Mouse (Mus musculus) spleen, postnatal 10 days (tissue): Measurements from ENCODE around the gene Mcrs1.

Experiments used
- DNase-seq, 2 experiments: peaks; one replicate each; pipeline ENCODE4 v3.0.0; 2021 to 2022; ENCODE audit warnings: low spot score in 2 of 2

Gene Mcrs1

DNA sequence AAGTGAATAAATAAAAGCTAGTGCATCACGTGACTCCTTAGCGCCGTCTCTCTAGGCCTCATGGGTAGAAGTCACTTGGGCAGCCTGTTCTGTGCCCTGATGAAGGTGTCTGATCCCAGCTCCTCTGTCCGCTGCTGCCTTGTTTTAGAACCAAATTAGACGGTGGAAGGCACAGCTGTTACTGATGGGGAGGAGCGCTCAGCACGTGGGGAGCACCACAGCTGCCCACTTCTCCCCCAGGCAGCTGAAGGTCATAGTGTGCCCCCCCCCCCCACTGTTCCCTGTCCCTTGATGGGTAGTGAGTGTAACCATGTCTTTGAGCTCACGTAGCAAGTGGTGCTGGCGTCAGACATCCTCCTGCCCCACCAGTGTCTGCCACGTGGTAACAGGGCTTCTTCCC lies 38.6 kb downstream of the Mcrs1 start:
- no peak for DNase-seq

- no peak for DNase-seq
These were observed 45.8 kb downstream of the Mcrs1 start for GRCm38 (mm10) chr15:99205959-99206358.

GRCm38 (mm10) chr15:99198761-99199160 lies 53.0 kb downstream of the Mcrs1 start:
- peak in 1 of 2 experiments; percentile 46 for DNase-seq

DNA sequence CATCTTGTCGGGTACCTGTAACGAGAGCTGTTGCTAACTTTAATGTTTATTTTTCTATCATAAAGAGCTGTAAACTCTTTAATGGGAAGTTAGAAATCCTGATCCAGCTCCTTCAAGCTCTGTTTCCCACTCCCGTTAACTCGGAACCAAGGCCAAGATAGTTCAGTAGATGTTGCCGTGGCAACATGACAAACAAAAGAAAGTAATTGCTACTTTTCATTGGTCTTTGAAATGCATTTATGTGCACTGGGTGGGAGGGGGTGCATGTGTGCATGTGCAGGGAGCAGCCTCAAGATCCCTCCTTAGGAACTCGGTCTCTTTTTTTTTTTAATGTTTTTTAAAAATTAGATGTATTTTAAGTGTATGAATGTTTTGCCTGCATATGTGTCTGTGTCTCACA lies 56.7 kb downstream of the Mcrs1 start:
- no peak for DNase-seq

DNA sequence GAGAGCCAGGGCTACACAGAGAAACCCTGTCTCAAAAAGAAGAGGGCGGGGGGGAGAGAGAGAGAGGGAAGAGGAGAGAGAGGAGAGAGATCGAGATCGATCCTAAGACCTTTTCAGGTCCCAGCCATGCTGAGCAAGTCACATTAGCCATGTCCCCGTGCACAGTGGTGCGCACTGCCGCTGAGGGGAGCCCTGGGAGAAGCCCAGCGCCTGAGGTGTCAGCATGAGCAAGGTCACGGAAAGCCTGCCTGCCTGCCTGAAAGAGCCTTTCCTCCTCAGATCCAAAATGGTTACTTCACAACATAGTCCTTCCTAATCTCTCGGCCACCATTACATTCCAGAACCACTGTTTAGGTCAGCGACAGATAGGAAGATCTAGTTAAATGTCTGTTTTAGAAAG lies 57.4 kb downstream of the Mcrs1 start:
- DNase-seq = no peak
